Mouse (Mus musculus): ENCODE measurements around the gene Stab2. TPM values are rescaled to one million over a fixed set of nuclear protein-coding genes. Genes with fewer than 3 reads are reported as not detected.

Stab2 gene
- 0.18 and 0.26 TPM in 2 replicates for polyA plus RNA-seq (2015; fragmentation: Nextera tagmentation; extraction: Ambion mirVana)

DNA sequence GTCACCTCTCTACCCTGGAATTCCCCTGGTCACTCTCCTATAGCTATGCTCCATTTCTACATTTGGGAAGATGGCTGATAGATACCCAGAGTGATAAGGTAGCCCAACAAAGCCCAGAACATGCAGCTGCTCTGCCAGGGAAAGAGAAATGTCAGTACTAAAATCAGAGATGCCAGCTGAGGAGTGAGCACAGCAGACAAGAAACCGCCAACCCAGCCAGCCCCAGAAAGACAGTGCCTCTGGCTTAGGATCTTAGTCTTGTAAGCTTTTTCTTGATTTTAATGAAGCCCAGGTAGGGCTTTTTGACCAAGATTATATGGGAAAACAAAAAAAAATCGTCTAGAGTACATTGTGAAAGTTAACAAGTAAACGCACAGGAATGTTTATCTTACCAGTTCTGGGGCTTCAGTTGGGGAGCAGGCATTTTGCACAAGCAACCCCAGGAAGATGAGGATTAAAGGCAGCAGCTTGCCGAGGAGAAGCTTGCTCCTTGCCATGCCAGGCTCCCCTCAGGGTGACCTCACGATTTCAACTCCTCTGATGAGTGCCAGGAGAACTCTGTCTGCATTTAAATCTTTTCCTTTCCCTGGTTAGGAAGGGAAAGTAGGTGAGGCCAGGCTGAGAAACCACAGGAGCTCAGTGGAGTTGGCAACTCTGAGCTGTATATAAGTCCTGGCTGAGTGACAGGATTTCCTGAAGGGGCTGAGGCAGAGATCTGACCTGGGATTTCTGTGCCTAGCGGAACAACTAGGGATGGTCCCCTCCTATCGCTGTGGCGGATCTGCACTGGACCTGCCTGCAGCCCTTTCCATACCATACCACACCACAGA is at the start of gene Stab2:
Gene Stab2 (minus strand): TSS at position 641 of the 830 bp plus-strand sequence.
- Histone ChIP-seq H3K9ac (no peak within 1 kb of the TSS), H3K36me3 (replicated peaks) (no peaks in the 10 kb centered on the region), H3K27me3 (replicated peaks) (no peaks in the 10 kb centered on the region), H3K4me2 (no peak within 1 kb of the TSS), H3K9me3 (no peaks in the 10 kb centered on the region), H3K4me3 (no peak within 1 kb of the TSS), H3K27ac (no peak within 1 kb of the TSS), H3K4me1 (no peaks in the 10 kb centered on the region)
- 64% methylated on average over 8 of the region's 8 CpGs for WGBS
- ATAC-seq (replicated peaks): no peak

DNA sequence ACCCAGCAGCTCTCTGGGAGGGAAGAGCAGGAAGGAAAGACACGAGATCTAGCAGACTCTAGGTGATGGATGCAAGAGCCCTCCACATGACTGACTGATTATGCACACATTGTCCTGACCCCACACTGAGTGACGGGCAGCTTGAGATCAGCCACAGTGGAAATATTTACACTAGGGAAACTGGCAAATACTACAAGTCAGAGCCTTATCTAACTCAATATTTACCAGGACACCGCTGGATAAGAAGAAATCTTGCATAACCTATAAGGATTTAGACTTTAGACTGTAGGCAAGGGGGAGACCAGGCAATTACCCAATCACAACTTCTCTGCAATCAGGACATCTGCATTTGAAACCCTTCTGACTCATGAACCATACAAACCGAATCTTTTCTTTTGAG is 43.9 kb upstream of the Stab2 start:
- Histone ChIP-seq H3K4me1 (peaks cover under 1% of the 10 kb centered on the region; the same call in 1 of the 2 replicates), H3K27me3 (replicated peaks) (no peaks in the 10 kb centered on the region), H3K9me3 (no peaks in the 10 kb centered on the region), H3K9ac (no peak overlapping the region), H3K36me3 (replicated peaks) (no peaks in the 10 kb centered on the region), H3K4me3 (no peak overlapping the region), H3K4me2 (no peak overlapping the region), H3K27ac (no peak overlapping the region)
- no peak for ATAC-seq (replicated peaks)
- 64% methylated on average over 4 of the region's 4 CpGs for WGBS

DNA sequence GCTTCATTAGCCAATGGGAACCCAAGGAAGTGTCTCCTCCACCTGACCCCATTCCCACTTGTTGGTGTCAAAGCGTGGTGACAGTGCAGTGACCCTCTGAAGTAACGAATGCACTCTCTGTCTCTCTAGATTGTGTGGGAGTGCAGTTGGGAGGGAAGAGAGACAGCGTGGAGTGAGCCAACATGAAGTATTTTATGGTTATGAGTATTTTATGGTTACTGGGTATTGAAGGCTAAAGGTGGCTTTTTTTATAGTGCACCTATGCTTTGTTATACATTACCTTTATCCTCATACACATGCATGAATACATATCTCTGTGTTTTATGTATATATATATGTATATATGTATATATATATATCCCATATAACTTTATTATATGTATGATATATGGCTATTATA is 41.4 kb upstream of the Stab2 start:
- H3K27me3 ChIP-seq (replicated peaks): no peaks in the 10 kb centered on the region
- H3K4me1 ChIP-seq: peaks cover 6% of the 10 kb centered on the region
- H3K9me3 ChIP-seq: no peaks in the 10 kb centered on the region
- H3K9ac ChIP-seq: no peak overlapping the region
- 85% methylated on average over 3 of the region's 3 CpGs for WGBS
- no peaks in the 10 kb centered on the region for H3K36me3 ChIP-seq (replicated peaks)
- no peak overlapping the region for H3K4me3 ChIP-seq
- no peak for ATAC-seq (replicated peaks)
- H3K27ac ChIP-seq: no peak overlapping the region
- H3K4me2 ChIP-seq: no peak overlapping the region

DNA sequence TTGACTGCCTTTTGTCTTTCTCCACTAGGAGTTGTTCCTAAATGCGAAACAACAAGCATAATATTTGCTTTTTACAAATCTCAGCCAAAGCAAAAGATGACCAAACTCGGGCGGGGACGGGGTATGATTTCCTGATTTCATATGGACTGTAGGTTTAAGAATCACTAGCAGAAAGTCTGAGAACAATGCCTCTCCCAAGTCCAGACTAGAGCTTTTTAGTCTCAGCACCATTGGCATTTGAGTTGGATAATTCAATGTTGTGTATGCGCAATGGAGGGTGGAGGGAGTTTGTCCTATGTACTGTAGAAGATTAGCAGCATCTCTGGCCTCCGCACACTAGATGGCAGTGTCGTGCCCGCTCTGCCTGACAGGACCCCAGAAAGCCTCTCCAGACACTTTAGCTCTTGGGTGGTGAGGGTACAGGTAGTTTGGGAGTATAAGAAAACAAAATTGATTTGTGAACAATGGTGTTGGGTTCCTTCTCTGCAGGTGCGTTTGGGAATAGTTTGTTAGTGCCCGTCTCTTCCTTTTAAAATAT is 39.2 kb upstream of the Stab2 start:
- 79% methylated on average over 10 of the region's 10 CpGs for WGBS
- Histone ChIP-seq H3K4me1 (peaks cover 6% of the 10 kb centered on the region), H3K27ac (no peak overlapping the region), H3K4me2 (no peak overlapping the region), H3K36me3 (replicated peaks) (no peaks in the 10 kb centered on the region), H3K27me3 (replicated peaks) (no peaks in the 10 kb centered on the region), H3K4me3 (no peak overlapping the region), H3K9me3 (no peaks in the 10 kb centered on the region), H3K9ac (no peak overlapping the region)
- no peak for ATAC-seq (replicated peaks)

DNA sequence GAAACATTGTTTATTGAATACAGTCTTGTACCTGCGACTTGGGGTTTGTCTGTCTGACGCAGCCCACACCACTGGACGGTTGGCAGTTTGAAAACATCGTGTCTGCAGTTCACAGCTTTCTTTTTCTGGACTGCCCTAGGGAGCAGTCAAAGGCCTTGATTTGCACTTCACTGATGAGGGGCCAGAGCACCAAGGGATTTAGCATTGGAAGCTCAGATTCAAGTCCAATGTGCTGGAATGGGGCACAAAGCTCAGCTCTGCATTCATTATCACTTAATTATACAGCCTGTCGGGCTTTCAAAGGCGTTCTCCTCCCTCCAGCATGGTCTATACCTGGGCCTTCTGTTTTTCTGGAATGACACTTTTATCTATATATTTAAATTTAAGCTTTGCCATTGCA is 38.6 kb upstream of the Stab2 start:
- Histone ChIP-seq H3K4me3 (no peak overlapping the region), H3K4me1 (peaks cover 6% of the 10 kb centered on the region), H3K27me3 (replicated peaks) (no peaks in the 10 kb centered on the region), H3K27ac (no peak overlapping the region), H3K4me2 (no peak overlapping the region), H3K9me3 (no peaks in the 10 kb centered on the region), H3K36me3 (replicated peaks) (no peaks in the 10 kb centered on the region), H3K9ac (no peak overlapping the region)
- 9% methylated on average over 6 of the region's 6 CpGs for WGBS
- peak; percentile 60; the same call in 1 of the 2 replicates for ATAC-seq (replicated peaks)

DNA sequence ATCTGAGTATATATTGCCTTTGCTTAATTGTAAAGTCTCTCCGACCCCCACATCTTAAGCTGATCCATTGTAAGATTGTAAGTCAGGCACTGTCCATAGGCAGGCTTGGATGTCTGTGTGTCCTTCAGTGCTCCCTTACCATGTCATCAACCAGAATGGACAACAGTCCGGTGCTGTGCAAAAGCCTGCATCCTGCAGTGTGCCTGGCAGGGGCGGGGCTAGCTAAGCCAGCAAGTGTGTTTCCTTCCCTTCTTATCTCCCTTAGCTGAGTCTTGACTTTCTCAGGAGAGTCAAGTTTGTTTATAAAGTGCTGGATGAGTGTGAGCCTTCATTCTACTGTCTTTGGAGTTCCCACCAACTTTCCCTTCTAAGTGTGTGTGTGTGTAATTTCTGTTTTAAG is 37.4 kb upstream of the Stab2 start:
- H3K4me3 ChIP-seq: no peak overlapping the region
- no peak overlapping the region for H3K4me2 ChIP-seq
- 68% methylated on average over 3 of the region's 3 CpGs for WGBS
- no peaks in the 10 kb centered on the region for H3K36me3 ChIP-seq (replicated peaks)
- H3K9me3 ChIP-seq: no peaks in the 10 kb centered on the region
- peaks cover 6% of the 10 kb centered on the region for H3K4me1 ChIP-seq
- no peaks in the 10 kb centered on the region for H3K27me3 ChIP-seq (replicated peaks)
- H3K27ac ChIP-seq: no peak overlapping the region
- ATAC-seq (replicated peaks): no peak
- no peak overlapping the region for H3K9ac ChIP-seq

DNA sequence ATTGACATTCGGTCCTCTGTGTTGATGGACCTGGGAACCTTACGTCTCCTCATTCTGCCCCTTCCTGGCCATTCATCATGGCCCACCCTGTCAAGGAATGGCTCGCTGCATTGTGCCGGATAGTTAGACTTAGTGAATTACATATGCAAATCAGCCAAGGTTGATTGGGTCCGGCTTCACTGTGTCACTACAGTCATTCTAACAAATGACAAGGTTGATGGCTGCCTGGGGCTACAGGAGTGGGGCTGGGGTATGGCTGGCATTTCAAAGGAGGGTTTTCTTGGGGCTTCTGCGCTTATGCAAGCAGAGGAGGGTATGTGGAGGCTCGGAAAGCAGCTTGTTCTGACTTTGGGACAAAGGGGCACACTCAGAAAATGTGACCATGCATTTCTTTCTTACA is 33.4 kb upstream of the Stab2 start:
- ATAC-seq (replicated peaks): no peak
- H3K27me3 ChIP-seq (replicated peaks): no peaks in the 10 kb centered on the region
- 66% methylated on average over 7 of the region's 7 CpGs for WGBS
- peaks cover 9% of the 10 kb centered on the region for H3K4me1 ChIP-seq
- H3K9me3 ChIP-seq: no peaks in the 10 kb centered on the region
- H3K36me3 ChIP-seq (replicated peaks): no peaks in the 10 kb centered on the region
- no peak overlapping the region for H3K4me2 ChIP-seq
- H3K27ac ChIP-seq: no peak overlapping the region
- no peak overlapping the region for H3K9ac ChIP-seq
- no peak overlapping the region for H3K4me3 ChIP-seq

DNA sequence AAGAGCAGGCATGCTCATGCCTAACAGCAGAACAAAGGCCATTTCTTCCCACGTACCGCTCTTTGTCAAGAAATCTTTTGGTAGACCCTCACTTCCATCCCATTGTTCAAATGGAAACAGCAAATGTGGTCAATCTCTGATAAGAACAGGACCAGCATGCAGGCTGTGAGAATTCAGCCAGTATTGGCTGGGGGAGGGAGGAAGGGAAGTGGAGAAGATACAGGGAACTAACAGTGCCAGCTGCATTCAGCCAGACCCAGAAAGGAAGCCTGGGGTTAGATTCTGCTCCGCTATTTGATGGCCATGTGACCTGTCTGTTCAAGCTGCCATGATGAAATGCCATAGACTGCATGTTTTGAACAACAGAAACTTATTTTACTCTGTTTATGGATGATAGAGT is 32.0 kb upstream of the Stab2 start:
- no peak overlapping the region for H3K27ac ChIP-seq
- no peak overlapping the region for H3K9ac ChIP-seq
- H3K27me3 ChIP-seq (replicated peaks): no peaks in the 10 kb centered on the region
- peaks cover 17% of the 10 kb centered on the region for H3K4me1 ChIP-seq
- no peaks in the 10 kb centered on the region for H3K36me3 ChIP-seq (replicated peaks)
- no peak for ATAC-seq (replicated peaks)
- no peak overlapping the region for H3K4me3 ChIP-seq
- no peaks in the 10 kb centered on the region for H3K9me3 ChIP-seq
- 82% methylated on average over 3 of the region's 3 CpGs for WGBS
- no peak overlapping the region for H3K4me2 ChIP-seq

DNA sequence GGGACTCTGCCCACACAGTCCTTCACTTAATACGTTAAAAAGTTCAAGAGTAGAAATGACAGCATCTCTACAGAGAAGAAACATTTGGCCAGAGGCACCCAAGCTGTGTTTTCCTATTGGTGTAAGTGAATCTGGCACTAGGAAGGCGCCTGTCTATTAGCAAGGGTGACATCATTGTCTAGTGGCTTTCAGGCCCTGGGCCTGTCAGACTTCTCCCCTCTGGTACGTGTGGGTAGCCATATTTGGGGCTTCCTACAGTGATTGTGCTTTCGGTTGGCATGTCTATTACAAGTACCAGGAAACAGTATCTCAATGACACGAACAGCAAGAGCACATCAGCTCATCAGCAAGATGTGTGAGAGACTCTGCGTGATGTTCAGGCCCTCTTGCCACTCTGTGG is 31.5 kb upstream of the Stab2 start:
- peaks cover 17% of the 10 kb centered on the region for H3K4me1 ChIP-seq

DNA sequence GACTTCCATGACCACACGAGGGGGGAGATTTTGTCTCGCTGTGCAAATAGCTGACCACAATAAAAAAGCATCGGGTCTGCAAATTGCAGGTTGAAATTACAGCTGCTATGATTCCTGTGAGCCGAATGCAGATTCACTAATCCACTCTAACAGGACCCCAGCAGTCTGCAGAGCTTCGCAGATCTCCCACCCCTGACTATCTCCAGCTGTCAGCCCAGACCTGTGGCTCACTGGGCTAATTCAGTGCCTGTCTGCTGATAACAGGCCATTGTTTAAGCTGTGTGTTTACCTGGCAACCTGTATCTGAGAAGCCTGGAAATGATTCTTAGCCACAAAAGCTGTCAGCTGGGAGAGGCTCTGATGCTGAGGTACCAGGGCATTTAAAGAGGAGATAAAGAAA is 29.2 kb upstream of the Stab2 start:
- no peak overlapping the region for H3K9ac ChIP-seq
- H3K4me2 ChIP-seq: 0 out of 2 replicates have a peak overlapping the region, but pooled peaks have one; percentile 20

More for the DNA sequence above, 31.5 kb upstream of the Stab2 start:
- no peak overlapping the region for H3K4me2 ChIP-seq
- WGBS: 92% methylated on average over 6 of the region's 6 CpGs
- H3K36me3 ChIP-seq (replicated peaks): no peaks in the 10 kb centered on the region
- ATAC-seq (replicated peaks): no peak
- no peaks in the 10 kb centered on the region for H3K27me3 ChIP-seq (replicated peaks)
- no peaks in the 10 kb centered on the region for H3K9me3 ChIP-seq
- no peak overlapping the region for H3K4me3 ChIP-seq
- no peak overlapping the region for H3K27ac ChIP-seq
- no peak overlapping the region for H3K9ac ChIP-seq

DNA sequence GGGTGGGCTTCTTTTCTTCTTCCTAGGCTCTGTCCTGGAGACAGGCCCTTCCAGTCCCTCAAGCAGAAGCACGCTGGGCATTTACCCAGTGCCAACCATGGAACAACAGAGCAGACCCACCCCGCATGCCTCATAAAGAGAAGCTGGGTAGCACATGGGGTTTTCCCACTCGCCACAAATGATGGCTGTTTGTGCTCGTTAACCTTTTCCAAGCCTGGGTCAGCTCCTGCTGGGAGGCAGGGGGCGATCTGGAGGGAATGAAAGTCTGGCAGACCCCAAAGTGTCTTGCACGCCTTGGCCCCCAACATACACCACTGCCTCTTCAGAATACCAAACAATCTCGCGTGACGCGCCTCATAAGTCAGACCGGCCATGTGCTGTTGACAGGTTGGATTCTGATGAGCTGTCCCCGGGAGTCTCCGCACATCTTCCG is 28.5 kb upstream of the Stab2 start:
- WGBS: 43% methylated on average over 14 of the region's 14 CpGs
- H3K4me2 ChIP-seq: peak overlapping the region; percentile 20
- peaks cover 17% of the 10 kb centered on the region for H3K4me1 ChIP-seq
- no peaks in the 10 kb centered on the region for H3K9me3 ChIP-seq
- H3K4me3 ChIP-seq: no peak overlapping the region
- no peak overlapping the region for H3K9ac ChIP-seq
- H3K27me3 ChIP-seq (replicated peaks): no peaks in the 10 kb centered on the region
- H3K27ac ChIP-seq: no peak overlapping the region
- H3K36me3 ChIP-seq (replicated peaks): no peaks in the 10 kb centered on the region
- peak; percentile 38; the same call in 1 of the 2 replicates for ATAC-seq (replicated peaks)

More for the DNA sequence above, 29.2 kb upstream of the Stab2 start:
- no peak overlapping the region for H3K4me3 ChIP-seq
- no peak overlapping the region for H3K27ac ChIP-seq
- H3K27me3 ChIP-seq (replicated peaks): no peaks in the 10 kb centered on the region
- no peaks in the 10 kb centered on the region for H3K9me3 ChIP-seq
- peak; percentile 55; the same call in 1 of the 2 replicates for ATAC-seq (replicated peaks)
- no peaks in the 10 kb centered on the region for H3K36me3 ChIP-seq (replicated peaks)
- peaks cover 17% of the 10 kb centered on the region for H3K4me1 ChIP-seq
- 14% methylated on average over 5 of the region's 5 CpGs for WGBS

DNA sequence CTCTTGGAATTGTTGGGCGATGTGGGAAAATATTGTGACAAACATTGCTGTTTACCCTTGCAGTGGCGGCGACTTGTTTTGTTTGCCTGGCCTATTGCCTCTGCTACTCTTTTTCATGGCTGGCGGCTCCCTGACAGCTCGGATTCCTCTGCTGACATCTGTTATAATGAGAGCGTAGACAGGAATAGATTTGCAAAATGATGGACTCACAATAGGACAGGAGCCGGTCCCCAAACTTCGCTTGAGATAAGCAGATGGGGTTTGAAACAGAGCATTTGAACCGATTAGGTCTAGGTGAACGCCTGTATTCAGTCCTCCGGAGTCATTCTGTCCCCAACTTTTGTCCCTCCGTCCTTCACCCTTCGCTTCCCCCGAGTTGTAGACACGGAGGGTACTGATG is 28.0 kb upstream of the Stab2 start:
- 41% methylated on average over 15 of the region's 15 CpGs for WGBS
- Histone ChIP-seq H3K9me3 (no peaks in the 10 kb centered on the region), H3K36me3 (replicated peaks) (no peaks in the 10 kb centered on the region), H3K4me3 (no peak overlapping the region), H3K4me1 (peaks cover 17% of the 10 kb centered on the region), H3K27ac (no peak overlapping the region), H3K9ac (no peak overlapping the region), H3K27me3 (replicated peaks) (no peaks in the 10 kb centered on the region), H3K4me2 (no peak overlapping the region)
- peak; percentile 5; the same call in 1 of the 2 replicates for ATAC-seq (replicated peaks)

DNA sequence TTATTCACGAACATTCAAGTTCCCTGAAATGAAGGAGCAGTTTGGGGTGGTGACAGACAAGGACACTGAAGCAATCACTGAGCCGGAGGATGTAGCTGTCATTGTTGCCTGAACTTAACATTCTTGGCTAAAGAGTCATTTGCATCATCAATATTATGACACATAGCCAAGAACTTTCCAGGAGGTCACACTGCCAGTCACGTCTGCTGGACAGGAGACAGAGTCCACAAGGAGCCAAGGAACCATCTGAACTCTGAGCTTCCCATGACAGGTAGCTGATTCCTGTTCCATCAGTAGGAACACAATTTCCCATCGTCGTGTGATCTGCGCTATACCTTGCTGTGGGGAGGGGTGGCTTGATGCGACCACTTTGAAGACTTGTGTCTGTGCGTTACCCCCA is 24.9 kb upstream of the Stab2 start:
- no peak overlapping the region for H3K4me2 ChIP-seq
- no peak overlapping the region for H3K27ac ChIP-seq
- no peaks in the 10 kb centered on the region for H3K36me3 ChIP-seq (replicated peaks)
- H3K4me1 ChIP-seq: peaks cover 17% of the 10 kb centered on the region
- H3K27me3 ChIP-seq (replicated peaks): no peaks in the 10 kb centered on the region
- no peaks in the 10 kb centered on the region for H3K9me3 ChIP-seq
- ATAC-seq (replicated peaks): no peak
- H3K9ac ChIP-seq: no peak overlapping the region
- no peak overlapping the region for H3K4me3 ChIP-seq
- WGBS: 87% methylated on average over 8 of the region's 8 CpGs
